Mouse (Mus musculus): ENCODE measurements around the gene Gm20708.
"Not testable (repeated sequence)": the region's sequence is repeated elsewhere in the genome, so short reads cannot be mapped to it uniquely, and the experiment has no call there.

Gm20708 gene

DNA sequence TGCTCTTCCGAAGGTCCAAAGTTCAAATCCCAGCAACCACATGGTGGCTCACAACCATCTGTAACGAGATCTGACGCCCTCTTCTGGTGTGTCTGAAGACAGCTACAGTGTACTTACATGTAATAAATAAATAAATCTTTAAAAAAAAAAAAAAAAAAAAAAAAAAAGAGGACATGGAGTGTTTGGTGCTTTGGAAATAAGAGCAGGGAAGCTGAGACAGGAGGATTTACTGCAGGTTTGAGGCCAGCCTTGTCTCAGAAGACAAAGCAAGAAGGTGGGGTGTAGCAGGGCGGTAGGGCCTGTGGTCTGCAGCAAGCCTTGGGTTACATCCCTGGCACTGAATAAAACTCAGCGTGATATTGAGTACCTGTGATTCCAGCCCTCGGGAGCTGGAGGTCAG is 24.0 kb downstream of the Gm20708 start:
- not testable (repeated sequence) for DNase-seq (ENCODE audit: low spot score)

DNA sequence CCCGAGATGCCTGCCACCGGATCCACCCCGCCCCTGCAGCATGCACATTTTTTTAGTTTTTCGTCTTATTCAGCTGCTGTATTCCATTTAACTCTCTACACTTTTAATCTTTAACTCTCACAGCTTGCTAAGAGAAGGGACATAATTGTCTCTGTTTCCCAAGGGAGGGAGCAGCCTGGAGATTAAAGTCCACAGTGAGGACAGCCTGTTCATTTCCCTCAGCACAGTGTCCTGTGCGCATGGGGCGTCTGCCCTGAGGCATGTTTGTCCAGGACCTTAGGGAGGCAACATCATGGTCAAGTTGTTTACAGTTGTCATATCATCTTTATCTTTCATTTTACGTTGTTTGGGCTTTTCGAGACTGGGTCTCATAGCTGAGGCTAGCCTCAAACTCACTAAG is 24.6 kb downstream of the Gm20708 start:
- DNase-seq (ENCODE audit: low spot score) = no peak

DNA sequence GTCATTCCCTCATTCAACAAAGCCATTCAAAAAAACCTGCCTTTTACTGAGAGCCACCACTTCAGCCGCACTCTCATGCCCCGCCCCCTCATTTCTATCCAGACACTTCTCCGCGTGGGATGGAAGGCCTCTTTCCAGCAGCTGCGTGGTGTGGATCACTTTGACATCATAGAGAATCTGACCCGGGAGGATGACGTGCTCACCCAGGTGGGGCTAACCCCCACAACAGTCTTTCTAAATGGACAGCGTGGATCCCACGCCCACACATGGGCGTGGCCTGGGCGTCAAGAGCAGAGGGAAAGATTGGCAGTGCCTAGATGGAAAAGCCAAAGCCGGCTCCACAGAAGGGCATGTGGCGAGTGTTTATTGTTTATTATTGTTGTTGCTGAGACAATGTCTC is 26.8 kb downstream of the Gm20708 start:
- no peak for DNase-seq (ENCODE audit: low spot score)

DNA sequence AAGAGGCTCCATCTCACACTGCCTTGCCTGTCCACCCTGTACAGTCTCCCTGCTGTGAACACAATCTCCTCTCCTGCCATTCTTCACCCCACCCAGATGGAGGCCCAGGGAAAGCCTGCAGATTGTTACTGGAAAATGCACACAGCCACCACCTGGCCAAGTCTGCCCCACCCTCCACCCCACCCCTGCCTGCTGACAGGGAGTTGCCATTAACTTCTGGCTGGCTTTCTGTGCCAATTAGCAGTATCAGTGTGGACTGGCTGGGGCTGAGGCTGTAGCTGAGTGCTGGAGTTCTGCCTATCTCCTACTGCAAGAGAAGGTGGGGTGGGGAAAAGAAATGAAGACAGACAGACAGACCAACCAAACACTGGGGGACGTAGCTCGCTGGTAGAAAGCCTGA is 29.1 kb downstream of the Gm20708 start:
- DNase-seq (ENCODE audit: low spot score) = no peak

DNA sequence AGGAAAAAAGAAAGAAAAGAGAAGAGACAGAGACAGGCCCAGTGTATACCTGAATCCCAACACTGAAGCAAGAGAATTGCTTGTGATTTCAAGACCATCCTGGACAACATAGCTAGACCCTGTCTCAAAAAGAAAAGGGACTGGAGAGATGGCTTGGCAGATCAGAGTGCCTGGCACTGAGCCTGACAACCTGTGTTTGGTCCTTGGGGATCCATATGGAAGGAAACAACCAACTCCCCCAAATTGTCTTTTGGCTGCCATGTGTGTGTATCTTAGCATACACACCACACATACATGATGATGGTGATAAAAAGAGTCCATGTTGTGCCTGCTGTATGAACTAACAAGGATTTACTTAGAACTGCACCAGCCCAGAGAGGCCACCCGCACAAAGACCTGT is 29.6 kb downstream of the Gm20708 start:
- no peak for DNase-seq (ENCODE audit: low spot score)

DNA sequence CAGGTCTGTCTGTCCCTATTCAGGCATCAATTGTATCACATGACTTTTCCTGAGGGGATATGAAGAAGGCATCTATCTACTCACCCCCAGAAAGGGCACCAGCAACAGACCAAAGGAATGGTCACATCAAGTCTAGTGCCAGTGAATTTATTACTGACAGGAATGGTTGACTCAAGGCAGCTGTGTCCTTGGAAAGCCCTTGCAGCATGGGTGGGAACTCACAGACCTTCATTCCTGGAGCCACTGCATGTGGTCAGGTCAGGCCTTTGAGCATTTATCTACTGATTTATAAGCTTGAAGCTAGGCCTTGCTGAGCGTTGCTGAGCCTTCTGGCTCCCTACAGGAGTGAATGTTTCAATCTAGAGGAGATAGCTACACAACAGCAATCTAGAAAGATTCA is 31.4 kb downstream of the Gm20708 start:
- DNase-seq (ENCODE audit: low spot score) = no peak

DNA sequence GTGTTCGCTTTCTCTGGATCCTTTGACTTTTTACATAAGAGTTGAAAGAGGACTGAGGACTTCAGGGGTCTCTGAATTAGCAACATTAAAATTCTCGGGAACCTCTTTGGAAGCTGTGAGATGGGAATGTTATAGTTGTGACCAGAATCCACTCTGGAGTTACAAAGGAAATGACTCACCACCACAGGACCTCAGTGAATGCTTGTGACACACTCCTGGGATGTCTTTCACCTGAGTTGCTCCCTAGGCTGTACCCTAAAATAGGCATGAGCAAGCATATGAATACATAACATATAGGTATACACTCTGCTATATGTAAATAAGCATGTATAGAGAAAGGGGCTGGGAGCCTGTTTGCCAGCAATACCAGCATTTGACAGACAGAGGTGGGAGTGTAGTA is 34.0 kb downstream of the Gm20708 start:
- DNase-seq (ENCODE audit: low spot score) = no peak

DNA sequence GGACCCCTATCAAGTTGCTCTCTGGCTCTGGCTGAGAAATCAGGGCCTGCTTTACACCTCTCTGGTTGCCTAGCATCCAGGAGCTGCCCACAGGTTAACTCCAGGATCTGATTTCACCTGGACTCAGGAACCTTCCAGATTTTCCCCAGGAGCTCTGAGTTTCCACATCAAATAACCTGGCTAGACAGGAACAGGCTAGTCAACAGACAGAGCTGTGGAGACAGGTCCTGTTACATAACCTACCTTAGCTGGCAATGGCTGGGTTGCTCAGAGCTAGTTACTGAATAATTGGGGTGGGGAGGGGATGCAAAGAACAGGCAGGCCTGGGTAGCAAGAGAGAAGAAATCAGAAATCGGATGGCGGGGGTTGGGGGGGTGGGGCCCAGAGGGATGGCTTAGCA is 35.5 kb downstream of the Gm20708 start:
- DNase-seq (ENCODE audit: low spot score) = no peak

DNA sequence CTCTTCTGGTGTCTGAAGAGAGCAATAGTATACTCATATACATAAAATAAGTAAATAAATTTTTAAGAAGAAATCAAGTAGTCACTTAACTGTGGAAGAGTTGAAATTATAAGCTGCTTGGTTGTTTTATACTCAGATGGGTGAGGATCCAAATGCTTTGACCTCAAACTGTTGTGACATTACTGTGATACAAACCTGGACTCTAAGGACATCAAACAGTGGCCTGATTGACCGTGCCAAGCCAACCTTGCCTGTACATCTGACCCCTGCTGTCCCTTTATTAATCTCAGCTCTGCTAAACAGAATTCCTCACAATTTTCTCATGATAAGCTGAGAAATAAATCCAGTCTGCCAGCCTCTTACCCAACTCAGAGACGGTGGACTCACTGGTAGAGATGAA is 36.2 kb downstream of the Gm20708 start:
- no peak for DNase-seq (ENCODE audit: low spot score)

DNA sequence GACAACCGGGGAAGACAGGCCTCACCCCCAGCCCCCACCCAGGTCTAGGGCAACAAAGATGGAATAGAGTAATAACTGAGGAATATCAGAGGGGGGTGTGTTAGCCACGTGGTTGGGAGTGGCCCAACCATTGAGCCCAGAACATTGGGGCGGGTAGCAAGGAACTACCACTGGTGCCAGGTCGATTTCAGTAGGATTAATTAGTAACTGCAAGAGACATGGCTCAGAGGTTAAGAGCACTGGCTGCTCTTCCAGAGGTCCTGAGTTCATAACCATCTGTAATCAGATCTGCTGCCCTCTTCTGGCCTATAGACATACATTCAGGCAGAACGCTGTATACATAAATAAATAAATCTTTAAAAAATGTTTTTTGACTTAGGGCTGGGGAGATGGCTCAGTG is 37.2 kb downstream of the Gm20708 start:
- peak; percentile 49 for DNase-seq (ENCODE audit: low spot score)

DNA sequence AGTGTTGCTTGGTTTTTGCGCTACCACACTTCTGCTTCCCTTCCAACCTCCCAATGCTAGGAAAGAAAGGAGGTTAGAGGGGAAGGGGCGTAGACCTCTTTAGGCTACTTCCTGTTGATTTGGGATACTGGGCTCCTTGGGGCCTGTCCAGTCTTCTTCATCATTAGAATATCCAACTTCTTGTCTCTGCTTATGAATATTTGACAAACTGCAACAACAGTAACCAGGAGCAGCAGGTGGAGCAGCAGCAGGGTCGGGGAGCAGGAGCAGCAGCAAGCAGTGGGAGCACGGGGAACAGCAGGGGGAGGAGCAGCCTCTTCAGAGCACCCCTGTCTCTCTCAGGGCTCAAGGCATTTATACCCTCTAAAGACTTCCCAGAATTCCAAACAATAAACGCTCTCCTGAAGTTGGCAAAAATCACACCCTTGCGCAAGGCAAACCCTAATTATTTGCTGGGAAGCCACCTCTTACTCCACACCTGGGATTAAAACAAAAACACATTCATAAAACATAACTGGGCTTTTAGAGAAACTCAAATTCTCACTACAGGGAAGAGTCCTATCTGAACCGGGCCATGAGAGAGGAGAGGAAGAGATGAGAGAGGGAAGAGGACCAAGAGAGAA is 38.2 kb downstream of the Gm20708 start:
- DNase-seq (ENCODE audit: low spot score) = peak; percentile 44

DNA sequence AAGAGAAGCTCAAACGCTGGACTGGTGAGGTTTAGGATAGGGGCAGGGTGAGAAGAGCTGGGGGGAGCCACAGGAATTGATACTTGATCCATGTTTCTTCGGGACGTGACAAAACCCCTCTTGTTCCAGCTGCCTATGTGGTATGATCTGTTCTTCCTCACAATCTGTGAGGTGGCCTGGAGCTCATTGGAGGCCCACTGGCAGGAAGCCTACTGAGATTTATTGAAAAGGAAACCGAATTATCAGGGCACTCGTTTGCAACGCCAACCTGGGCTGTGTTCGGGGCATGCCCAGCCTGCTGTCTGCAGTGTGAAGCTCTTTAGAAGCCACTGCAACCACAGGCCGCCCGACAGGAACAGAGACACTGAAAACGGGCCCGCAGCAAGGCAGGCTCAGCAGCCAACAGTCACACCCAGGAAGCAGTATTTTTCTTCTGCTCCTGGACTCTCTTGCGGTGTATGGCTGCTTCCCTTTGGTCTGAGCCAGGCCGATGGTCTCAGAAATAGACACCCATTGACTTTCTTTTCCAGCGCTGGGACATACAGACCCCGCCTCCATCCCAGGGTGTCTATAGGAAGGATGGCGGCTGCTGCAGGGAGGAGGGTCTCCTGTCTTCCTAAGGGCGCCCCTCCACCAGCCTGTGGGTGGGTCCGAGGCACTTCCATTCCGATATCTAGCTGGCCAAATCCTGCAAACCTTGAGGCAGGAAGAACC is 39.0 kb downstream of the Gm20708 start:
- DNase-seq (ENCODE audit: low spot score) = peak; percentile 60

DNA sequence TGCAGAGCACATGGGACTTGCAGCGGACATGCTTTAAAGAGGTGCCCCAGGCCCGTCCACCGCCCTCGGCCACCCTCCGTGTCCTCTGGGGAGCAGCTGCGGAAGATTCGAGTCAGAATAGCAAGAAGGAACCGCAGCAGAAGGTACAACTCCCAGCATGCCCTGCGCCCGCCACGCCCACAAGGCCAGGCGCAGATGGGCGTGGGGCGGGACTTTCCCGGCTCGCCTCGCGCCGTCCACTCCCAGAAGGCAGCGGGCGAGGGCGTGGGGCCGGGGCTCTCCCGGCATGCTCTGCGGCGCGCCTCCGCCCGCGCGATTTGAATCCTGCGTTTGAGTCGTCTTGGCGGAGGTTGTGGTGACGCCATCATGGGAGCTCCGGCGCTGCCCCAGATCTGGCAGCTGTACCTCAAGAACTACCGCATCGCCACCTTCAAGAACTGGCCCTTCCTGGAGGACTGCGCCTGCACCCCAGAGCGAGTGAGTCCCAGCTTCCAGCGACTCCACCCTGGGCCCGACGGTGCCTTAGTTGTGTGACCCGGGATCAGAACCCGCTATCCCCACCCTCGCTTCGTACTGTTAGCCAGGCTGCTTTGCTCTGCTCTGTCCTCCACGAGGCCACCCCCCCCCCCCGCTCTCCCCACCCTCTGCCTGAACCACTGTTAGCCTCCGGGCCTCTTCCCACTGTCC is 39.7 kb downstream of the Gm20708 start, which contains the start of gene Birc5:
Birc5 (plus strand) TSS at position 267 of the 687 bp plus-strand sequence.
- DNase-seq (ENCODE audit: low spot score) = peak; percentile 95

DNA sequence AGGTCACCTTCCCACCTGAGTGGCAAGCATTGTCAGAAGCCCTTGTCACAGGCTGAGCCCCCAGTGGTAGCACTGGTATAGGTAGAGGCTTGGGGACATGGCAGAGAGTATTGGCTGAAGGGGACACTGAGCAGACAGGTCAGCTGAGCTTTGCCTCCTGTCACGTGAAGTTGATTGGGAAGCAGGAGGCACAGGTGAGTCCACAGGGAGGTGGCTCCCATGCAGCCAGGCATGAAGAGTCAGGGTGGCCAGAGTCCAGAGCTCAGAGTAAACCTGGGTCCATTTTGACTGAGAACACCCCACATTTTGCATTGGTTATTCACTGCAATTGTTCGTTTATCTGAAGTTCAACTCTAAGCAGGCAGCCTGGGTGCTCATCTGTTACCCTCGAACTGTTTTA is 43.4 kb downstream of the Gm20708 start:
- no peak for DNase-seq (ENCODE audit: low spot score)

DNA sequence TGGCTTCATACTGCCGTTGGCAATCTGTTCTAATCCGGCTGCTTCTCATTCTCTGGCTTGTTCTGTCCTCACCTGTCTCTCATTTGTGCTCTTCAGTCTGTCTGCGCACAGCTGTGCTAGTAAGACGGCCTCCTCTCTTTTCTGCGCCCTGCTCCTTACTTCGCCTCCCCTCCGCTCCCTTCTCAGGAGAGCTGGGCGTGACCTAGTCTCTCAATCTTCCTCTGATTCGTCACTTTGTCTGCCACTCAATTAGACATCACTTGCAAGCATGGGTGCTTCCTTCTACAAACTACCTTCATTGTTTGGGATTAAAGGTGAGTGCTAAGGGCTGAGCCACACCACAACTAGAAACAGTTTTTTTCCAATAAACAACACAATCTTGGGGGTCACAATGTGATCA is 44.8 kb downstream of the Gm20708 start:
- DNase-seq (ENCODE audit: low spot score) = no peak

DNA sequence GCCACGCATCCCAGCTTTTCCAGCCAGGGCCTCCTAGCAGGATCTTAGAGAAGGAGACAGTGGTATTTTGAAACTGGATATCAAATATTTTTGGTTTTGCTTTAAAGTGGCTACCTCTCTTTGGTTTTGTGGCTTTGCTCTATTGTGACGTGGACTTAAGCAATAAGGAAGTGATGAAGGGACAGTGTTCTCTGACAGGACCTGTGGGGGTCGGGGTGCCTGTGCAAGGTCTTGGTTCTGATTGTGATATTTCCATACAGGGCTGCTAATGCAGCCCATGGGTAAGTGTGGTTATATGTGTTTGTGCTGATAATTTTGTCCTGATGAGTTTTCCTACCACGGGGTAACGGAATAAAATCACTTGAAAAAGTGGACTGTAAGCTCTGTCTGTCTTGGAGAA is 45.9 kb downstream of the Gm20708 start:
- DNase-seq (ENCODE audit: low spot score) = no peak

DNA sequence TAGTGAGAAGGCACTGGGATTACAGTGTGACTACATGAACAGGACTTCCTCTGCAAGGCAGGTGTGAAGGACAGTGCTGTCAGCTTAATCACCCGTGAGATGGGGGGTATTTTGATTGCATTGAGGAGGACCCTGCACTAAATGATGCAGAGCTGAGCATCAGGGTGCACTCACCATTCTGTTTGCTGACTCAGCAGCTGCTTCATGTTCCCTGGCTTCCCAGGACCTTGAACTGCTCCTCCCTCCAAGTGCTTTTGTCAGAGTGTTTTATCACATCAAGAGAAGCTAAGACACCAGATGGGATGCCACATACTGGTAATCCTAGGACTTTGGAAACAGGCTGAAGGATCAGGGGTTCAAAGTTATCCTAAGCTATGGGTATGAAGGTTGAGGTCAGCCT is 46.5 kb downstream of the Gm20708 start:
- no peak for DNase-seq (ENCODE audit: low spot score)

DNA sequence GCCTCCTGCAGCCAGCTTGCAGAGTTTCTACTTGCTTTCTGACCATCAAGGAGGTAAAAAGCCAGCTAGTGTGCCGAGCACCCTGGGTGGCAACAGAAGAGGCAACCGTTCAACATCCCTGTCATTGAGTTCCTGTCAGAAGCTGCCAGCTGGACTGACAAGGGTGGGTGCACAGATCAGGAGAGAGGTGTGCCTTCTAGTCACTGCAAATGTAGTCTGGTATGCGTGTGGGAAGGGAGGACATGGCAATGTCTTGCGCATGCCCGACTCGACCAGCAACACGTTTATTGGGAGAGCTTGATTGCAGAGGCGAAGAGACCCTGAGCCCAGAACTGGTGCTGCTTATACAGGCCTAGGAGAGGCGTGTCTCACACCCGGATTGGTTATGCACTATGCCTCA is 48.0 kb downstream of the Gm20708 start:
- no peak for DNase-seq (ENCODE audit: low spot score)

DNA sequence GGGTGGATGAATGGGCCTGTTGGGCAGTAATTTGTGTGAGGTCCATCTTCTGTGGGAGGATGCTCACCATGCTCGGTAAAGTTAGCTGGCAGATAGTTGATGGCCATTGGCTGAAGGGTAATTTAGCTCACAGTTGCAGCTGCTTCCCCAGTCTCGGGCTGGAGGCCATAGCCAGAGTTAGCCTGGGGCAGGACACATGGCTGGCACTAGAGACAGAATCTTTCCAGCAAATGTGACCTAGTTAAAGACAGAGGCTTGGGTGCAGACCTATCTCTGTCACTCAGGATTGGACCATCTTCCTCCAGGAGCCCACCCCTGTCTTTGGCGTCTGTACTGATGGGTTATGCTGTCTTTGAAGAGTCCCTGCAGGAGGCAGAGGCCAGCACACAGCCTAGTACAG is 48.9 kb downstream of the Gm20708 start:
- no peak for DNase-seq (ENCODE audit: low spot score)

DNA sequence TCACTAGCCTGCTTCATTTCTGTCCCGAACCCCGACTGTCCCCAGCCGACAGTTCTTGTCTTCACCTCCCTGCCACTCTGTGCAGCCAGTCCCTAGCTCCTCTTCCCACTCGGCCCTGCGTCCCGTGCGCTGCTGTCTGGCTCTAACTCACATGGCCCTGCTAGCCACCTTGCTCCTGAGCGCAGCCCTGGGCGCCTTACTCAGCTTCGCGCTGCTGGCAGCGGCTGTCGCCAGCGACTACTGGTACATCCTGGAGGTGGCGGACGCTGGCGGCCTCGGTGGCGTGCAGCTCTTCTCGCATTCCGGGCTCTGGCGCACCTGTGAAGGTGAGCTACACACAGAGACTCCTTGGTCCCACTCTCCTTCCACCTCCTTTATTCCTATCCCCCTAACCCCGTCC is 51.1 kb downstream of the Gm20708 start, which contains the start of gene Tmem235:
Tmem235 (plus strand) TSS at position 152 of the 400 bp plus-strand sequence.
- DNase-seq (ENCODE audit: low spot score) = no peak

DNA sequence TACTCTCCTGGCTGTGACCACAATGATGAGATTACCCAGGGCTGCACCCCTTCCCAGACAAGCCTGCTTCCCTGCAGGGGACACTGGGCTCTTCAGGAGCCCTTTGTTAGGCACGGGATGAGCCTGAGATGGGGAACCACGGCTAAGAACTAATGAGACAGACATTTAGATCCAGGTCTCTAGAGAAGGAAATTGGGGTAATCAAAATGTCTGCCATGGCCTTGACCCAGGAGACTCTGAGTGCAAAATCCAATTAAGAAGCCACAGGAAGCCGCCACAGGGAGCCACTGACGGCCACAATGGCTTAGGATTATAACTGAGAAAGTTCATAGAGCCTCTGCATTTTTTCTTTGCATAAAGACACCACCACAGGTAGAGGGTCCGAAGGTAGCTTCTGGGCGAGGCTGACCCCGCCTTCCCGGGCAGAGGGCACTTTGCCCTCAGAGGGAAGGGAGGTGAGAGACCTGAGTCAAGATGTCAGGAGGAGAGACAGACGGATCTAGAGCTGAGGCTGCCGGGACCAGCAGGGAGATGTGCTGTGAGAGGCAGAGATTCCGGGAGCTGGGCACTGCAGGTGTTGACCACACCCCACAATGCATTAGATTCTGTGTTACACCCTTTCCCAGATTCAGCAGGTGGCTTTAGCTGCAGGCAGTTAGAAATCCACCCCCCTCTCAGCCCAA is 53.8 kb downstream of the Gm20708 start:
- no peak for DNase-seq (ENCODE audit: low spot score)

DNA sequence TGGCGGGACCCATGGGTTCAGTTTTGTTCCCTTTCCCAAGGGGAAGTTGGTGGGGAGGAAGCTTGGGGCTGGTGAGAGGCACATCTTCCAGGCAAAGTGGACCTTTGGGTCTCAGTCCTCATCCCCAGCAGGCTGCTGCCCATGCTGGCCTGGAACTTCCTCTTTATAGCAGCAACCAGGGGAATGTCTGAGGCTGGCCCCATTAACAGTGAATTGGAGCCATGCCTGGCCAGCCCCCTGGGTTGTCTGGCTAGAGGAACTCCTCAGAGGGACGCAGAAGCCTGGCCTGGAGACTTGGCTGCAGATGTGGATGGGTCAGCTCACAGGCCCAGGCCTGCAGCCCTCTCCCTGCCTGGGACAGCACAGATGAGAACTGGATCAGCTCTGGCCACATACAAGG is 55.3 kb downstream of the Gm20708 start:
- DNase-seq (ENCODE audit: low spot score) = no peak

DNA sequence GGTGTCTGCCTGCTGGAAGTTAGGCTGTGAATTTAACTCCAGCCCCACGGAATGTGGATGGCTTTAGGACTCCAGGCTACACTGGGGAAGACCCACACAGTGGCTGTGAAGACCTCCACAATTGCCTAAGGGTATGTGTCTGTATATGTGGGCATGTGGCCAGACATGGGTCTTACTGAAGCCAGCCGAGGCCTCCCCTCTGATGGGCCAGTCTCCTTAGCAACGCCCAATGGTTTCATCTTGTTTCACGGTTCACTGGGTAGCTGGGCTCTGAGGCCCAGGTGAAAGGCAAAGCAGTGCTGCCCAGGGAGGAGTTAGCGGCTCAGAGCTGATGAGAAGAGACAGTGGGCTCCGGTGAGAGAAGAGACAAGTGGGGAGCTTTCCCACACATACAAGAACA is 56.5 kb downstream of the Gm20708 start:
- no peak for DNase-seq (ENCODE audit: low spot score)

Measured in adipocyte (in vitro differentiated cells).